Mouse (Mus musculus) brain, embryonic 14.5 days (tissue): ENCODE measurements around the gene Ephb1.

Source experiments
- CTCF ChIP-seq: fragments of 200-500 bp; IDR thresholded peaks from 2 replicates; pipeline ENCODE4 v1.5.1; 2012; ENCODE audit warnings: inconsistent platforms, mild to moderate bottlenecking, moderate library complexity, borderline replicate concordance; ENCODE audit not compliant: insufficient read depth, insufficient read length; ENCODE audit errors: extremely low read depth
- POLR2A ChIP-seq: fragments of 200-500 bp; IDR thresholded peaks from 2 replicates; pipeline ENCODE4 v1.6.1; 2012; ENCODE audit warnings: mild to moderate bottlenecking, inconsistent platforms, borderline replicate concordance; ENCODE audit not compliant: poor library complexity, insufficient read depth, insufficient read length, severe bottlenecking; ENCODE audit errors: extremely low read depth

DNA sequence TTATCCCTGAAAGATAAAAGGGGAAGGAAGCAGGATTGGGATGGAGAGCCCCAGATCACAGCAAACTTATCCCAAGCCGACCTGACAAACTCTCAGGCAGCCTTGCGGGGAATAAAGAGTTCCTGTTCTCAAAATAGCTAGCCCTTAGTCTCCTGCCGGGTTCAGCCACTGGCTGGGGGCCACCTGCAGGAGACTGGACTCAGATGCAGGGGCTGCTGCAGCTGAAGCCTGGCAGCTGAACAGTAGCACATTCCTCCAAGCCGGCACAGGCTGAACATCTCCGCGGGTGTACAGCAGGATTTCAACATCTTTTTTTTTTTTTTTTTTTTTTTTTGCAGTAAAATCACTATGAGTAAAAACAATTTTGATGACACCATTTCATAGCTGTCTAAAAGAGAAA is 382.7 kb downstream of the Ephb1 start:
- TF ChIP-seq CTCF (no peak), POLR2A (no peak)
